Mouse (Mus musculus) mouse embryonic stem cell (cell line): ENCODE data around the gene Tpo.

Source experiments
- in situ Hi-C, 2 experiments: fragments of 300-500 bp; cut with MboI; formaldehyde crosslinking; loops; 1 replicate in 1 of 2; 3 replicates in 1 of 2; pipeline ENCODE4 v1.14.3; 2019 to 2020; ENCODE audit warnings: low sequenced_read_pairs in 2 of 2, low pct_unique_long_range_greater_than_20kb in 1 of 2, mixed read lengths in 1 of 2; ENCODE audit not compliant: unreplicated experiment in 1 of 2

Tpo gene

DNA sequence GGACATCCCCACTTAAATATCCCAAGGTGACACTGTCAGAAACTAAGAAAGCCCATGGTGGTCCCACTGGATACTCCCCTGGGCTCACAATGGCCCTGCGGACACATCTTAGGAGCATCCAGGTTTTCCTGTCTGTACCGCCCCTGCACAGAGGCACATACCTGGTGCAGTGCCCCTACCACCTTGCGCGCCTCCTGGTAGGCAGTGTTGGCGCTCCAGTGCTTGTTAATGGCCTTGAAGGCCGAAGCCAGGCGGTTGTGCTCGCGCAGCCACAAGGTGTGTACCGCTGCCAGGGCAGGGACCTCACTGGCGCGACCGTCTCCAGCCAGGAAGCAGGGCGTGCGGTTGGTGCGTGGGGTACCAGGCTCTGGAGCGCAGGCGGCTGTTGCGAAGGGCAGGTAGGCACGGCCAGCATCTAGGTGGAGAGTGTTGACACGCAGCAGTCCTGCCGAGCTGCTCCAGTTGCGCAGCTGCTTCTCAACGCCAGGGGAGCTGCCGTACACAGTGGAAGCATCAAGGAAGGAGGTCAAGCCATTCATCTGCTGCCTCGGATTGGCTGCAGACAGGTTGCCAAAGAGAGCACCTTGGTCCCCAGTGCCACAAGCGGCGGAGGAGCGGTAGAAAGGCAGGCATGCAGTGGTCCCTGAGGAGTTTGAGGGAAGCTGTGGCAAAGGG lies 29.4 kb downstream of the Tpo start:
- in situ Hi-C loops = no loop called here

DNA sequence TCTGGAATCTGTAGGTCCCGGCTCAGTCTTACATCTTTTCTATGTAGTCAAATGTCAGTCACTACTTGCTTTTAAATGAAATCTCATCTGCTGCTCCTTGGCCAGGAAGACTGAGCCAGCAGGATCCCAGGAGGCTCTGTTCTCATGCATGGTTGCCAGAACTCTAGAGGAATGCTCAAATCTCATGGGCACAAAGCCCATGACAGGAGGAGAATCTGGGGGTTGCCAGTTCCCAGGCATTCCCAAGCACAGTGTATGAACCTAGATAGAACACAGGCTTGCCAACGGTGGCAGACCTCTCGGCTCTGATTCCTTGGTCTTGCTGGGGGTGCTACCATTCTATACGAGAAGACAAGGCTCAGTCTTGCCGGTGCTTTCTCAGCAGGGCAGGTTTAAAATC lies 40.3 kb downstream of the Tpo start:
- in situ Hi-C loops = no loop called here

DNA sequence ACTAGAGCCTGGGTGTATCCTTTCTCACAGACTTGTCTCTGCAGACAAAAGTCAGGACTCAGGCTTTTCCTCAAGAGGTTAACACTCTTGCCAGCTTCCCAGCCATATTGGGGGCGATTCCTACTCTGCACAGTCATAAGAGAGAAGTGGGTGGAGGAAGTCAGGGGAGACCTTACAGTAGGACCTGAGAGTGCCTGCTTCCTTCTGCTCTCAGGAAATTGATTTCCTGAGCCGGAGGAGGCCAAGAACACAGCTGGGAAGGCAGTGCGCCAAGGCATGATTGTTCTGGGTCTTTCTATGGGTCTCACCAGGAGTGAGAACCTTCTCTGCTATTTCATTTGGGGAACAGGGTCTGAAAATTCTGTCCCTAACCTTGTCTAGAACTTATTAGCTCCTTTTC lies 48.5 kb downstream of the Tpo start:
- in situ Hi-C loops = no loop called here

DNA sequence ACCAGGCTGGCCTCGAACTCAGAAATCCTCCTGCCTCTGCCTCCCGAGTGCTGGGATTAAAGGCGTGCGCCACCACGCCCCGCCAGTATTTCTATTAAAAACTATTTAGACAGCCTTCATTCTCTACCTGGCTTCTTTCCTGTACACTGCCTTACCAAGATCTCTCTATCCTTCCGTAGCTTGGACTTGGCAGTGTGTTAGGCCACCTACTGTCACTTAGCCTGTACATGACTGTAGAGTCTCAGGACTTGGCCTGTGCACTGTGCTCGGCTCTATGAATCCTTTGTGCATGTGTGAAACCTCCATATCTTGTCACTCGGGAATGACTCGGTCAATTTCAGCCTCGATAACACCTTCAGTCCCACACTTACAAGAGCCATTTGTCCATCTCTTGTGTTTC lies 55.4 kb downstream of the Tpo start:
- in situ Hi-C loops = no loop called here

DNA sequence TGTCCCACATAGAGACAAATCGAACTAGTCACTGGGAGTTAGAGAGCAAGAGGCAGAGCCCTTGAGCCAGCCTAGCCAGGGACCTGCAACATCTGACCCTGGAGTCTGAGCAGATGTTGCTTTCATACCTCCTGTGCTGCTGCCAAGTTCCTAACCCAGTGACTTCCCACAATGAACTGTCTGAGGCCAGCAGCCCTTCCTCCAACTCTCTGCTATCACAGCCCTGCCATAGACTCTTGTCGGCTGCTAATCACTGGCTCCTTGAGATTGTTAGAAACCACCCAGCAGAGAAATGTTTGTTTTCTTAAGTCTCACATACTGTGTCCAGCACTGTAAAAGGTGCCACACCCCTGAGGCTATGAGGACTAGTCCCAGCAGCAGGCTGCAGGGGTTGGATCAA lies 56.1 kb downstream of the Tpo start:
- in situ Hi-C loops = no loop called here

DNA sequence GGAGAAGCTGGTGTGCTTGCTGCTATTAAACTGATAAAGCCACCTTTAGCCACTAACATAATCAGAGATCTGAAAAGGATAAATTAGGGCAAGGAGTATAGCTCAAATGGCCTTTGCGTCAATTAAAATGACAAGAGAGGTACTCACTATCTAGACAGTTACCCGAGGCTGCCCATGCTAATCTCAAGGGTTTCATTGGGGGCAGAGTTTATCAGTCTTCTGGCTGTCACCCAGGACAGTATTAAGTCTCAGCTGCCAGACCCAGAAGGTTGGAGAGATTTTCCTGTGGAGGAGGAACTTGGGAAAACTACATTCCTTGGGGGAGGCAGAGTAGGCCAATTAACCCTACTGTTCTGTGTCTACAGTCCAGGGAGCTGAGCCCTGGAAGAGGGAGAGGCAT lies 63.1 kb downstream of the Tpo start:
- in situ Hi-C loops = no loop called here

DNA sequence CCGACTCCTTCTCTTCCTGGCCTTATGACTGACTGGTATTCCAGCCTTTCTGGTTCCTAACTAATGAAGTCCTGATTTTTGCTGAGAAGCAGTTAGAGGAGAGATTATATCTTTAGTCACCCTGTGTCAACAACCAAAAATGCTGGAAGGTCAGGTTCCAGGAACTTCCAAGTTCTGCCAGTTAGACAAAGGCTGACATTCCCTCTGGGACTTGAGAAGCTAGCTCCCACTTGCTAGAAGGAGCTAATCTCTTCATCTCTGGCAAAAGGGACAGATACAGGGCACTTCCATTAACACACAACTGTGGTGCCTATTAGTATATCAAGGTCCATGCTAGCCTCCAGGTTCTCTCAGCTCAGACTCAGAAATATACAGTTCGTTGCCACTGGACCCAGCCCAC lies 64.6 kb downstream of the Tpo start:
- in situ Hi-C loops = no loop called here

DNA sequence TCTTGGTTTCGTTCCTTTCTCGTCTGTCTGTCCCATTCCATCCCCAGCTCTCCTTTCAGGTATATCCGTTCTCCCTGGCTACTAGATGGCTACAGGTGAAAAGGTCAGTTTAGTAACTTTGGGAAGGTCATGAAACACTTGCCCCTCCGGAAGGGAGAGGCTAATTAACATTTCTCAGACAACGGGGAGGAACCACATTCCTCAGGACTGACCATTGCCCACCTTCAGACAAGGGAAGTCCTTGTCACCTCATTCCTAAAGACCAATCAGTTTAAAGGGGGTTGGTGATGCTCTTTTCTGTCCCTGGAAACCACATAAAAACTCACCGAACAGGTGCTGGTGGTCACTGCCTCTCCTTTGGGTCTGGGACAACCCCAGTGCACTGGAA lies 70.3 kb downstream of the Tpo start:
- in situ Hi-C loops = no loop called here

DNA sequence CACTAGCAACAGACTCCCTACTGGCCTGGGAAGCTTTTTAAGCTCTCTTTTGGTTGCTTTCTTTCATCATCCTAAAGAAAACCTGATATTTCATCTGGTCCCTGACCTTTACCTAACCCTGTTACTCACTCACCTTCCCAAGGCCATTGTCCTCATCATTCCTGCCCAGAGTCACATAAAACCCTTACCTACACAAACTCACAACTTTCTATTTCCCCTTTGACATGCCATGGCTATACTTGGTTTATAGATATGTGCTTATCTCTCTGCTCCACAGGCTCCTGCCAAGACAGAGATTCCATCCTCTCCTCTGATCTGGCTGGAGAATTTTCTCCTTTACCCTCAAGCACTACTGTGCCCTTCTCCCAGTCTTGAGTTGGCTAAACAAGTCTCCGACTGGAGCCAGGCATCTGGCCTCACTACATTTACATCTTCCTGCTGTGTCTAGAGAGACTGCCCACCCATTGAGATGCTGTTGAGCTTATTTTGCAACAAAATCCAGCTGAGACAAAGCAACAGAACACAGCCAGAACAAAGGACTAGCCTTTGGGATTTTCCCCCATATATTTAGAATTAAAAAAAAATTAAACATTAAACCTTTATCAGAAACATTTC lies 70.8 kb downstream of the Tpo start:
- in situ Hi-C loops = no loop called here

DNA sequence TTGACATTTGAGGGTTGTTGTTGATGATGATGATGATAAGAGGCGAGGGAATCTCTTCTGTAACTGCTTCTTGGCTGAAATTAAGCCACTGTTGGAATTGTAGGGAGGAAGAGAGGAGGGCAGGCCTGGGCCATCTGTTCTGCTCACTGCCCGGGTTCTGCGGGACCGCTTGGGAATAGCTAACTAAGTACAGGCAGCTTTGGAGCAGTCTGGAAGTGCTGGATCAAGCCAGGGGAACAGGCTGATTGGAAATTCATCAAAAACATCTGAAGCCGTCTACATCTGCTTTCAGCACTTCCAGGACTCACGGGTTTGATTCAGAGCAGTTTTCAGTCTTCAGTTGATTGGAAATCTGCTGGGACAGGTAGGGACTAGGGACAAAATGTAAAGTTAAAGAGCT lies 74.4 kb downstream of the Tpo start:
- in situ Hi-C loops = no loop called here

DNA sequence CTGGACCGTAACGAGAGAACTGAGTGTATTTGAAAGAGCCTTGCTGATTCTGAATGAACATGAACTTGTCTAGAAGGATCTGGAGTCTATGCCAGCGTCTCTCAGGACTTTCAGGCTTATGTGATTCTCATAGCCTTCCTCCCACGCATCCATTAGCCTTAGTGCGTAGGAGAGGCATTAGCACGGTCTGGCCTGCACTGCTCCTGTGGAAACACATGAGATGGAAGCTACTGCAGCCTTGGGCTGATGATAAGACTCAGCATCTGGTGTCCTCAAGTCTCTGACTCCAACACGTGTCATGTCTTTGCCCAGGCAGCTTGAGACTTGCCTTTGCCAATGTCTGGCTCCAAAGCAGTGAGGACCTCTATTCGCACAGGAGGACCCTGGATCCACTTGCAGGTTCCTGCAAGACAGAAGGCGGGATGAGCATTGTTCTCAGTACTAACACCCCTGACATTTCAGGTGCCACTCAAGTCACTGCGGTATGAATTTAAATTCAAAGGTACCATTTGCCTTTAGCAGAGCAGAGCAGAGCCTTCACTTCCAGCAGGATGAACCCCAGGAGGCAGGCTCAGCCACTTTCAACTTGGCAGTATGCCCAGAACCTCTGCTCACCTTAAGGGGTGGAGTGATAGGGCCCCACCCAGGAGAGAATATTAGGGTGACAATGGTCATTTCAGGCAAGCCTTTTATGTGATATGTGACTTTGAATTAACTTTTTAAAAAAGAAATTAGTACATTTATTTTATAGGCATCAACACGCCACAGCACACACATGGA lies 77.5 kb downstream of the Tpo start:
- in situ Hi-C loops = no loop called here

DNA sequence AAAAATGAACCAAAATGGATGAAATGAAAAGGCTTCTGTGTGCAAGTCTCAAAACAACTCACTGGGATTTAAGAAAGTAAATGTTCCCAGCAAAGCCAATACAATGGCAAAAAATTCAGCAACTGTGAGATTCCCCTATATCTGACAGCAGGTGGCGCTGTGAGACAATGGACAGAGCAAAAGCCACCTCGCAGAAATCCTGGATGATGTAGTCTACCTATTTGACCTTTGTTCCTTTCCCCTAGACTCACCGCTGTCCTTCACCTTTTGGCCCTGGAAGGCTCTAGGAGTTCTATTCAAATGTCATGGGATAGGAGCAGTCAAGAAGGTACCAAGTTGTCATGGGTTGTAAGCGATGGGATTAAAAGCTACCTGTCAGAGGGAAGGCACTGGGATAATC lies 82.2 kb downstream of the Tpo start:
- in situ Hi-C loops = no loop called here

DNA sequence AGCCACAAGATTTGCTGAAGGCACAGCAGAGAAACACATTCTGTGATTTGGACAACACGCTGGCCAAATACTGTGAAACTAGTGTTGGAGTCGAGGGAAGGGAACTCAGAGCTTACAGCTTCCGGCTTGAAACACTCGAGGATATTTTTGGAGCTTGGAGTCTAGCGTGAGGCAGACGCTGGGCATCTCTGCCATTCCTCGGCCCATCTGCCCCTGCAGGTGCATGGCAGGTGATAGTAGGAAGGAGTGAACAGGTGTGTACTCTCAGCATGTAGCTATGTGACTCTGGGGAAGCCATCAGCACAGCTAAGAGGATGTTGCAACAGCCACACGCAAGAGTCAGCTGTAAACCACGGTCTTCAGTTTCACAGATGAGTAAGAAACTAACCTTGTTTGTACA lies 82.6 kb downstream of the Tpo start:
- in situ Hi-C loops = loop anchor here (25.0 kb wide), 2 partner anchors 312 to 537 kb away; partner anchors contain the start of genes Sntg2 (in 2 of the 2) and Tmem18 (in 1 of the 2)

DNA sequence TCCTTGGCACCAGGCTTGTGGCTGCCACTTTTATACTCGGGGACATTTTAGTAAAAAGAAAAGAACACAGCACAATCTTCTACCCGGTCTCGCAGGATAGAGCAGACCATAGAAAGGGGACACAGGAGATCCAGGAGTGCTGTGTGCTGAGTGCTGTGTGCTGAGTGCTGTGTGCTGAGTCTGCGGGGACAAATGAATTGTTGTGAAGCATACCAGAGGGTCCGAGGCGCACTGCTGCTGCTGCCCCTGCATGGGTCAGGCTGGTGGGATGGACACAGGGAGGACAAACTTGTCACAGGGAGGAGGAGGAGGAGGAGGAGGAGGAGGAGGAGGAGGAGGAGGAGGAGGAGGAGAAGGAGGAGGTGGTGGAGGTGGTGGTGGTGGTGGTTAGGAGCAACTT lies 83.6 kb downstream of the Tpo start:
- in situ Hi-C loops = loop anchor here (25.0 kb wide), 2 partner anchors 313 to 538 kb away; partner anchors contain the start of genes Sntg2 (in 2 of the 2) and Tmem18 (in 1 of the 2)

DNA sequence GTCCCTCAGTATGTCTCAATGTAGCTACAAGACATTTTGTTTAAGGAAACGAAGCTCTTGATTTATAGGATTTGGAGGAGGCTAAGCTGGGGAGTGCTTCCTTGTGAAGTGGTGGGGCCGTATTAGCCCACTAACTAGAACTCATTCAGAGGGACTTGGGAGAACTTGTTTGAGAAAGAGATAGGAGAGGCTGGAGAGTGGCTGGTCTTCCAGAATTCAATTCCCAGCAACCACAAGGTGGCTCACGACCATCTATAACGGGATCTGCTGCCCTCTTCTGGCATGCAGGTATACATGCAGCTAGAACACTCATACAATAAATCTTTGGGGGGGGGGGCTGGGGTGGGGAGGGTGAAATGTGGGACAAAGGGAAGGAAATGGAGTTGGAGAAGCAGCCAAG lies 92.3 kb downstream of the Tpo start:
- in situ Hi-C loops = loop anchor here (25.0 kb wide), 2 partner anchors 322 to 547 kb away; partner anchors contain the start of genes Sntg2 (in 2 of the 2) and Tmem18 (in 1 of the 2)

DNA sequence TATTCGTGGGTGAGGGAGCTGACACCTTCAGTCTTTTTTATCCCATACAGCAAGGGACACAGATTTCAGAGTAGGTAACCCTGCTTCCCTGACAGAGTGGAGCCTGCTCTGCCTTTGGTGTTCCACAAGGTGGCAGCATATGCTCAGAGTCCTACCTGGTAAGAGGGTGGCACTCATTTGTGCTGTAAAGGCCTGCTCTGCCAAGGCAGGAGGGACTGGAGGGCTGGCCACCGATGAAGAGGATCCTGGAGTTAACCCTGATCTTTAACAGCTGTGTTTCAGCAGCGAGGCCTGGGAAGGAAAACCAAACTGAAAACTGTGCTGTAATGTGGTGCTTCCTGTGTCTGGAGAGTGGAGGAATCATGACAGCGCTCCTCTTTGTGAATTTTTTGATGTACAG lies 92.9 kb downstream of the Tpo start:
- in situ Hi-C loops = loop anchor here (25.0 kb wide), 2 partner anchors 323 to 548 kb away; partner anchors contain the start of genes Sntg2 (in 2 of the 2) and Tmem18 (in 1 of the 2)

DNA sequence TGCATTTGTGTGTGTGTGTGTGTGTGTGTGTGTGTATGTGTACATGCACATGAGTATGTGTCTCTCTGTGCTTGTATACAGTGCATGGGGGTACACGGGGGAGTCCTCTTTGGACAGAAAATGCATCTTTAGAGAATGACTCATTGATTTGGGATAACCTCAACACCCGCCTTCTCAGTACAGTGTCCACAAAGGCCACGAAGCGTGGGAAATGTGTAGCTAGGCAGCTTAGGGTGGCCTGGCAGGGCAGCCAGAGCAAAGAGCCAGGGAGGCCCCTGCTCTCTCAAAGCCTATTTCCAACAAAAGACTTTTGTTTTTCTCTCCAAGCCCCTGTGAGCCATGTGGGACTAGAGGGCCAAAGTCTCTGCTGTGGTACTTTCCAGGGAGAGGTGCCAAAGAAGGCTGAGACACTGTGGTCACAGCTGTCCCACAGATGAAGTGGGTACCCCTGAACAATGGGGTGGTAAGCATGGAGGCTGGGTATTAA lies 95.8 kb downstream of the Tpo start:
- in situ Hi-C loops = loop anchor here (25.0 kb wide), 2 partner anchors 326 to 551 kb away; partner anchors contain the start of genes Sntg2 (in 2 of the 2) and Tmem18 (in 1 of the 2)

DNA sequence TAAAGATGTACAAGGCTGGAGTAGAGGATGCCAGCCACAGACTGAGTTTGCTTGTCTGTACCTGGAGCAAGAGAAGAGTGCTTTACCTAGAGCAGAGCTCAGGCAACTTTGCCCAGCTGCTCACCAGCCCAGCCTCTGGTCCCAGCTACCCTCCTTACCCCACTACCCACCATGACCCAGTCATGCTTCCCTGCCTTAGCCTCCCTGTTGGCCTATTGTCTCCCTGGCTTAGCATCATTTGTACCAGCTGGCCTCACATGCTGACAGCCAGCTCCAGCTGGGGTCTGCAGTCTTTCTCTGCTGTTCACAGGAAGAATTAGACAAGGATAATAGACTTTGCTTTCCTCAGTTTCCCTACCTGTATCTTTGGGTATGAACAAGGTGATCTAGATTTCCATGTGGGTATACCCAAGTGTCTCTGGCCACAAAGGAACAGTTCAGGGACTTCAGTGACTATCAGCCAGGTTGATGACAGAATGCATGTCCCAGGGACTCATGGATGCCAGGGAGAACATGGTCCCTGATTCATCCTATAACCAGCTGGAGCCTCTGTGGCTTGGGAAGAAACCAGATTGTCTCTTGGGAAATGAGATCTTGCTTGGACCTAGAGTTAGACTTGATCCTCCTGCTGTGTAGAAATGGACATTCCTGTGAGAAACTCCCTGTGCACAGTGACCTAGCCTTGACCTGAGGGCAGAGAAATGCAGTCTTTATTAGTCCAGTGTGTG lies 96.4 kb downstream of the Tpo start:
- in situ Hi-C loops = loop anchor here (25.0 kb wide), 2 partner anchors 326 to 551 kb away; partner anchors contain the start of genes Sntg2 (in 2 of the 2) and Tmem18 (in 1 of the 2)
